Mouse (Mus musculus): ENCODE data around the gene Arhgdig. TPM values are rescaled to one million over a fixed set of nuclear protein-coding genes. Genes with fewer than 3 reads are reported as not detected.

Gene Arhgdig
- polyA plus RNA-seq, 1 experiment from 2014 or later: 11.7 TPM

DNA sequence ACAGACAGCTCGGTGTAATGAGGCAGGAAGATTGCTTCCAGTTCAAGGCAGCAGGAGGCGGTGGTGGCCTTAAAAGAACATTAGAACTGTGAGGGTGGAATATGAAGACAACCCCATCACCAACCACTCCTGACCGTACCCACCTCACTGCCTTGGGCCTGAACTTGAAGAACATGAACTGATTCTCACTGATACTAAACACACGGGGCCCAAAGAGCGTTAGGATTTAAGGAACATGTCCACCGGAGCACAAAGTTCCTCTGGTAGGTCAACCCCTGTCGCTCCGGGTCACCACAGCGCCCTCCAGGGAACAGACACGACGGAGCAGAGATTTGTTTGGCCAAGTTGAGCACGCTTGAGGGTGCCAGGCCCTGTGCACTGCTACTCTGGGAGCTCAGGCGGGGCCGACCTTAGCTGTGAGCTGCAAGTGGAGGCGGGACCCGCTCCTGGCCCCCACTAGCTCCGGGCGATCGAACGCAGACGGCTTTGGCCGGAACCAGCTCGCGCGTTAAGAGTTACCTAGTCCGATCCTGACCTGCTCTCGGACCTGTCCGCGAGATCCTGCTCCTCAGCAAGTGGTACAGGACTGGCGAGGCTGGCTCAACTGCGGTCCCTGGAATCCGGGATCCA, 36.0 kb upstream of the Arhgdig start:
- Histone ChIP-seq H3K4me1 (replicated peaks; ENCODE audit: control insufficient read depth, insufficient read depth, low read length) (0 out of 2 replicates have a peak, but pooled peaks cover 5% of the 10 kb centered on the region), H3K9me3 (ENCODE audit: control insufficient read depth) (no peaks in the 10 kb centered on the region), H3K4me3 (ENCODE audit: low read depth, low read length) (peak overlapping the region; percentile 70), H3K4me2 (replicated peaks; ENCODE audit: low read depth) (peak overlapping the region; percentile 82), H3K27me3 (replicated peaks; ENCODE audit: control insufficient read depth, insufficient read depth, low read length) (no peaks in the 10 kb centered on the region), H3K36me3 (ENCODE audit: control insufficient read depth, insufficient read depth) (no peaks in the 10 kb centered on the region), H3K27ac (ENCODE audit: low read depth, low read length) (peak overlapping the region; percentile 95), H3K9ac (ENCODE audit: low read depth, low read length) (peak overlapping the region; percentile 65)
- peak; percentile 70 for TF ChIP-seq CTCF (IDR thresholded peaks at IDR 0.05; ENCODE audit: low read depth)
- under 1% methylated on average over 32 of the region's 32 CpGs for WGBS
- ATAC-seq: peak; percentile 65

DNA sequence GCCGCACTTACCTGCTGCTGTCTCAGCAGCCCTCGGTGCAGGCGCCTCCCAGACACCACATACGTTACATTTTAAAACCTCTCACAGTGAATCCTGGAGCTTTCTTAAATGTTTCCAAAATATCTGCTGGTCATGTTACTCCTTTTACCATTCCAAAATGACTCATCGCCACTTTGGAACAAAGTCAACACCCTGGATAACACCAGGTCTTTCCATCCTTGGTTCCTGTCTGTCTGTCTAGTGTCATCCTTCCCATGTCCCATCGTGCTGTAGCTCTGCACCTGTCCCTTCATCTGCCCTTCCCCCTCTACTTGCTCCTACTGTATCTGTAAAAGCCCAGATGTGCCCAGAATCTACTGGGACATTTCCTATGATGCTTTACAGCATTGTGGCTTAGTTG, 33.4 kb upstream of the Arhgdig start:
- ATAC-seq: no peak
- H3K9me3 ChIP-seq (ENCODE audit: control insufficient read depth): no peaks in the 10 kb centered on the region
- H3K36me3 ChIP-seq (ENCODE audit: control insufficient read depth, insufficient read depth): no peaks in the 10 kb centered on the region
- no peak overlapping the region for H3K4me3 ChIP-seq (ENCODE audit: low read depth, low read length)
- H3K4me2 ChIP-seq (replicated peaks; ENCODE audit: low read depth): 0 out of 2 replicates have a peak overlapping the region, but pooled peaks have one; percentile 7
- H3K9ac ChIP-seq (ENCODE audit: low read depth, low read length): no peak overlapping the region
- TF ChIP-seq CTCF (IDR thresholded peaks at IDR 0.05; ENCODE audit: low read depth): no peak
- peak overlapping the region; percentile 68; the same call in 1 of the 2 replicates for H3K27ac ChIP-seq (ENCODE audit: low read depth, low read length)
- 0 out of 2 replicates have a peak, but pooled peaks cover 5% of the 10 kb centered on the region for H3K4me1 ChIP-seq (replicated peaks; ENCODE audit: control insufficient read depth, insufficient read depth, low read length)
- no peaks in the 10 kb centered on the region for H3K27me3 ChIP-seq (replicated peaks; ENCODE audit: control insufficient read depth, insufficient read depth, low read length)
- 35% methylated on average over 6 of the region's 6 CpGs for whole genome bisulfite sequencing

DNA sequence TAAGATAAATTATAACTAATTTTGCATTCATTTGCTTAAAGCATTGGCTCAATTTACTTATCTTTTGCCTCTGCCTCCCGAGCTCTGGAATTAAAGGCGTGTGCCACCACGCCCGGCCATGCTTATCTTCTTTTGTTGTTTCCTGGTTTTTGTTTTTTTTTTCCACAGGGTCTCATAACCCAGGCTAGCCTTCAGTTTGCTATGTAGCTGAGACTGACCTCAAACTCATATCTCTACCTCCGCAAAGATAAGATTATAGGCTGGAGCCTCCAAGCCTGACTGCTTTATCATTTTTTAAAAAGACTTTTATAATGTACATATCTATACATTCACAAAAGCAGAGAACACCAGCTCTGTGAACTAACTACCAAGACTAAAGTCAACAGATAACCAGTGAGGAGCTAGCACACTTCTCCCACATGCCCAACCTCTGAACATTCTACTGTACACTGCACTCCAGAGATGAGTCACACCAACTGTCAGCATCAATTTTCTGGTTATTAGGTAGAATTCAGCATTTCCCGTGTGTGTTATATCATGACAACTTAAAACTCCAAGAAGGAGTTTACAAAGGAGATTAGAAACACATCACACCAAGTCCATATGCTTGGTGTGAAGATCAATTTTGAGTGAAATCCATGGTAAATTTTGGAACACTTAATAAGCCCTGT, 32.7 kb upstream of the Arhgdig start:
- 33% methylated on average over 6 of the region's 6 CpGs for WGBS
- Histone ChIP-seq H3K27ac (ENCODE audit: low read depth, low read length) (peak overlapping the region; percentile 68), H3K36me3 (ENCODE audit: control insufficient read depth, insufficient read depth) (no peaks in the 10 kb centered on the region), H3K4me2 (replicated peaks; ENCODE audit: low read depth) (0 out of 2 replicates have a peak overlapping the region, but pooled peaks have one; percentile 14), H3K9me3 (ENCODE audit: control insufficient read depth) (no peaks in the 10 kb centered on the region), H3K4me3 (ENCODE audit: low read depth, low read length) (no peak overlapping the region), H3K4me1 (replicated peaks; ENCODE audit: control insufficient read depth, insufficient read depth, low read length) (0 out of 2 replicates have a peak, but pooled peaks cover 5% of the 10 kb centered on the region), H3K27me3 (replicated peaks; ENCODE audit: control insufficient read depth, insufficient read depth, low read length) (no peaks in the 10 kb centered on the region), H3K9ac (ENCODE audit: low read depth, low read length) (no peak overlapping the region)
- no peak for ATAC-seq
- TF ChIP-seq CTCF (IDR thresholded peaks at IDR 0.05; ENCODE audit: low read depth): no peak

DNA sequence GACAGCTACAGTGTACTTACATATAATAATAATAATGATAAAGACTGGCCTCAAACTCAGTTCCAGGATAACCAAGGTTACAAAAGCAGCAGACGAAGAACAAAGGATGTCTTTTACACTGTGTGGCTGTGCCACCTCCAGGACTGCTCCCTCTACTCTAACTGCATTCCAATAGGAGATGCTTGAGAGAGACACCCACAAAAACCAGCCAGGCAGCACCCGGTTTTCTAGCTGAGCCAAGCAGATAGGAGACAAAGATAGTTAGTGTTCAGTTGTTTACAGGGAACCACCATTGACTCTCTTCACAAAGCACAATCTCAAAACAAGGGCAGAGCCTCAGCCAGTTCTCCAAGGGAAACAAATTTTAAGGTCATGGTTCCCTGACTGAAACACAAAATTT, 32.0 kb upstream of the Arhgdig start:
- TF ChIP-seq CTCF (IDR thresholded peaks at IDR 0.05; ENCODE audit: low read depth): no peak
- no peak for ATAC-seq
- Histone ChIP-seq H3K9ac (ENCODE audit: low read depth, low read length) (no peak overlapping the region), H3K36me3 (ENCODE audit: control insufficient read depth, insufficient read depth) (no peaks in the 10 kb centered on the region), H3K4me2 (replicated peaks; ENCODE audit: low read depth) (0 out of 2 replicates have a peak overlapping the region, but pooled peaks have one; percentile 14), H3K4me1 (replicated peaks; ENCODE audit: control insufficient read depth, insufficient read depth, low read length) (0 out of 2 replicates have a peak, but pooled peaks cover 5% of the 10 kb centered on the region), H3K27ac (ENCODE audit: low read depth, low read length) (peak overlapping the region; percentile 68; the same call in 1 of the 2 replicates), H3K4me3 (ENCODE audit: low read depth, low read length) (no peak overlapping the region), H3K27me3 (replicated peaks; ENCODE audit: control insufficient read depth, insufficient read depth, low read length) (no peaks in the 10 kb centered on the region), H3K9me3 (ENCODE audit: control insufficient read depth) (no peaks in the 10 kb centered on the region)
- WGBS: 42% methylated on average over 2 of the region's 2 CpGs

DNA sequence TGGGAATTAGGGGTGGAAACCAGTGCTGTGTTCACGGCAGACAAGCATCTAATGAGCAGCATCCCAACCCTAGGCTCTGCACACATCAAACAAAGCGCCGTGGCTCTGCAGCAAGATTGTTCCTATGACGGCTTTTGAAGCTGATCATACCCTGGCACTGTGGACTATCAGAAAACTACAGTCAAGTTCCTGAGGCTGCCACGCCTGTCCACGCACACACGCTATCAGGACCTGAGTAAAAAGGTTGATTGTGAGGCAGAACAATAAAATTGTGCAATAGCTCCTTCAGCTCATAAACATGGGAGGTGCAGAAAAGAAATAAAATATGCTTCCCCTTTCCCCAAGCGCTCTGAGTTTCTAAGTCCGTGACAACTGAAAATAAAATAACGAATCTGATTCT, 30.1 kb upstream of the Arhgdig start:
- H3K9me3 ChIP-seq (ENCODE audit: control insufficient read depth): no peaks in the 10 kb centered on the region
- ATAC-seq: peak; percentile 82
- H3K4me2 ChIP-seq (replicated peaks; ENCODE audit: low read depth): peak overlapping the region; percentile 50
- no peaks in the 10 kb centered on the region for H3K27me3 ChIP-seq (replicated peaks; ENCODE audit: control insufficient read depth, insufficient read depth, low read length)
- no peaks in the 10 kb centered on the region for H3K36me3 ChIP-seq (ENCODE audit: control insufficient read depth, insufficient read depth)
- 0 out of 2 replicates have a peak, but pooled peaks cover 5% of the 10 kb centered on the region for H3K4me1 ChIP-seq (replicated peaks; ENCODE audit: control insufficient read depth, insufficient read depth, low read length)
- H3K27ac ChIP-seq (ENCODE audit: low read depth, low read length): peak overlapping the region; percentile 50; the same call in 1 of the 2 replicates
- no peak overlapping the region for H3K4me3 ChIP-seq (ENCODE audit: low read depth, low read length)
- 41% methylated on average over 10 of the region's 10 CpGs for WGBS
- no peak for TF ChIP-seq CTCF (IDR thresholded peaks at IDR 0.05; ENCODE audit: low read depth)
- no peak overlapping the region for H3K9ac ChIP-seq (ENCODE audit: low read depth, low read length)

DNA sequence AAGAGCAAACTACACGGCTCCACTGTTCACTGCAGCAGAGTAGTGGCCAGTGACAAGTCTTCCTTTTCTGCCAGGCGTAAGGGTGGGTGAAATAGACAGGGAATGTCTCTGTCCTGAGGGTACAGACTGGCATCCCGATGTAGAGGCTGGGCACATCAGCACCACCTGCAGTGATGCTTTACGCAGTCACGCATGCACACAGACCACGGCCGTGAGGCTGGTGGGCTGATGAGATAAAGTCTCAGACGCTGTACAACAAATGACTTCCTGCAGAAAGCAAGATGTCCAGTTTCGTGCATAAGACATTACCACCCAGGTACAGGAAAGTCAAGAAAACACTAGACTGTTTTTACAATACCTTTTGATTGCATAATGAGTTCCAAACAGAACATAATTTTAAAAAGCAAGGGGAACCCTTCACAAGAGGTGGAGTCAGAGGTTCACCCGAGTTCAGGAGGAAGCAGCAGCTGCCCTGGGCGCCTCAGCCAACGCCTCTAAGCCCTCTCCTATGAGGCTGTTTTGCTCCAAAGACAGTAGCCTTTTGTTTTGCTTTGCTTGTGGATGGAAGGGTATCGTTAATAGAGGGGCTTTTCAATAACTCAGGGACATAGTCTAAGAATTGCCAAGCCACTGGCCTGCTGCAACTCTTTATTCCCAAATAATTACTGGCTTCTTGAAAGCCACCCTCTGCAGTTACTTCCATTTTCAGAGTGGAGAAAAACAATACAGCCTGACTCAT, 27.7 kb upstream of the Arhgdig start:
- H3K4me2 ChIP-seq (replicated peaks; ENCODE audit: low read depth): peak overlapping the region; percentile 14; the same call in 1 of the 2 replicates
- ATAC-seq: no peak
- no peak overlapping the region for H3K9ac ChIP-seq (ENCODE audit: low read depth, low read length)

More for the DNA sequence above, 27.7 kb upstream of the Arhgdig start:
- H3K27me3 ChIP-seq (replicated peaks; ENCODE audit: control insufficient read depth, insufficient read depth, low read length): no peaks in the 10 kb centered on the region
- peak overlapping the region; percentile 60; the same call in 1 of the 2 replicates for H3K27ac ChIP-seq (ENCODE audit: low read depth, low read length)
- no peaks in the 10 kb centered on the region; the same call in 1 of the 2 replicates for H3K36me3 ChIP-seq (ENCODE audit: control insufficient read depth, insufficient read depth)
- no peak for TF ChIP-seq CTCF (IDR thresholded peaks at IDR 0.05; ENCODE audit: low read depth)
- H3K4me1 ChIP-seq (replicated peaks; ENCODE audit: control insufficient read depth, insufficient read depth, low read length): no peaks in the 10 kb centered on the region
- no peak overlapping the region for H3K4me3 ChIP-seq (ENCODE audit: low read depth, low read length)
- WGBS: 34% methylated on average over 13 of the region's 13 CpGs
- H3K9me3 ChIP-seq (ENCODE audit: control insufficient read depth): no peaks in the 10 kb centered on the region

Measured in intestine, postnatal 0 days (tissue).